Mouse (Mus musculus) cerebellum, postnatal 4 days (tissue): ENCODE measurements around the gene Apoc3.
A peak's percentile ranks its signal among the peaks of the same experiment; 100 is the strongest.

ENCODE experiments used
- DNase-seq, 2 experiments: peaks; one replicate each; pipeline ENCODE4 v3.0.0; 2022; ENCODE audit warnings: low spot score in 2 of 2, mixed read lengths in 1 of 2

Gene Apoc3

GRCm38 (mm10) chr9:46235596-46235648, at the start of gene Apoc3:
Gene Apoc3, minus strand, starts transcription at chr9:46235636.
- no peak for DNase-seq

DNA sequence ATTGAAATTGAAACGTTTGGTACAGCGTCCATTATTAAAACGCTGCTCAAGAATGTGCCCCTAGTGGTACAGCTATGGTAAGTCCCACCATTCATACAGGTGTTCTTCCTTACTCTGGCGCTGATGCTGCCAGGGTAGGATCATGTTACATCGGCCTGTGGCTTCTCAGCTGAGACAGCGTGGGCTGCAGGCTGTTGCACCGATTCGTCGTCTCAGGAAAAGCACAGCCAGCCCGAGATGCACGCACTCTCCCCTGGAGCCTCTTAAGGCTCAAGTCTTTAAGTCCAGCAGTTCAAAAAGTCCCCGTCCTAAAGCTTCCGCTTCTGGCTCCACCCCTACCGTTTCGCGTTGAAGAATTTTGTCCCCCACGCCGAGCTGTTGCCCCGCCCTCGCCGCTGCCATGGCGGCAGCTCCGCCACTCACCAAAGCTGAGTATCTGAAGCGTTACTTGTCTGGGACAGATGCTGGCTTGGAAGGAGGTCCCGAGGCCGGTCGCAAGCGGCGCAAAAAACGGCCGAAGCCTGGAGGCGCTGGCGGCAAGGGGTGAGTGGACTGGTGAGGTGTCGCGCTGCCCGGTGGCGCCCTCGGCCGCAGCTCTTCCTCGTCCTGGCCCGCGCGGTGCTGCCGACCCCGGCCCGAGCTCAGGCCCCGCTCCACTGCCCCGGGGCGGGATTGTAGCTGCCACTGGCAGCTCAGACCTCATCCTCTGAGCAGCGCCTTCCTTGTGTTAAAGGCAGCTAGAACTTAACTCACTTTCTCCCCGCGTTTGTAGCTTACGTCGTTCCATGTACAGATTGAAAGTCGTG, 47.4 kb upstream of the Apoc3 start, which contains the start of gene Bud13:
Gene Bud13, plus strand, starts transcription at position 378 of the 806 bp plus-strand sequence.
- DNase-seq = peak; percentile 96 to 99

DNA sequence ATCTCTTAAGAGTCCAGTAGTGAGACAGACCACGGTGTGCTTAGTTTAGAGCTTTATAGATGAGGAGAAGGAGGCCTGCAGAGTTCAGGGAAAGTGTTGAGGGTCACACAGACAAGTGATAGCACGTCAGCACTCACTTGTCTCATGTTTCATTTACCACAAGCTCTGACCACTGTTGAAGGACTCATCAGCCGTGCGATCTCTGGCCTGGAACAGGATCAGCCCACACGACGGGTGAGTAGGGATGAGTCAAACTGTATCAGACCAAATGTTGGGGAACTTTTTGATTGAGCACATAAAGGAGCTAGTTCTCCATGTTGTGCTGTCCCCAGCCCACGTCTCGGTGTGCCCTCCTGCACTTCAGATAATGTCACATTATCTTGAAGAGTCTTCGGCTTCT, 39.1 kb upstream of the Apoc3 start:
- DNase-seq = no peak

GRCm38 (mm10) chr9:46272677-46273454, 37.4 kb upstream of the Apoc3 start, which contains the start of gene Zpr1:
Gene Zpr1, plus strand, starts transcription at chr9:46273064.
- DNase-seq = peak; percentile 72 to 79

- no peak for DNase-seq
Observed at GRCm38 (mm10) chr9:46272070-46272469, 36.6 kb upstream of the Apoc3 start.

GRCm38 (mm10) chr9:46270782-46271181, 35.3 kb upstream of the Apoc3 start:
- no peak for DNase-seq

GRCm38 (mm10) chr9:46269125-46269524, 33.7 kb upstream of the Apoc3 start:
- DNase-seq = no peak

DNA sequence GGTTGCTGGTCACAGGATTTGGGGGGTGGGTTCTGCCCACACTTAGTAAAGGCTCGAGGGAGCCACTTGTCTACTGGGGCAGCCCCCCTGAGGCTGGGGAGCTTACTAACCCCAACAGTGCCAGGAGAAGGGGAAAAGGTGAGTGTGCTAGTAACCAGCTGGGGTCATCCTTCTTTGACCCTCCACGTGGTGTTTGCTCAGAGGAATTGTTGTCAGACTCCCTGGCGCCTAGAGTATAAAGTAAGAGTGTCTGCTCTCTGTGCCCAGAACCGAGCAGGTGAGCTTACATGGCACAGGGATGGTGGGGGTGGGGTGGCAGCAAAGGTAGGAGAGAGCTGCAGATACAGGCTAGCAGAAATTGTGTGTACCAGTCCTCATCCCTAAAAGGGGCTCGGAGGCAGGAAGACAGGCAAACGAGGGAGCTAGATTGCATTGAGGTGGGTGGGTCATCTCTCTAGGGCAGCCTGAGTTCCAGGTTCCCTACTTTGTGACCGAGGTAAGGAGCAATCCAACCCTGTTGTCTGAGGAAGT, 33.0 kb upstream of the Apoc3 start, which contains the start of gene Apoa5:
Gene Apoa5, plus strand, starts transcription at position 291 of the 531 bp plus-strand sequence.
- DNase-seq = no peak

GRCm38 (mm10) chr9:46261131-46261530, 25.7 kb upstream of the Apoc3 start:
- DNase-seq = no peak

DNA sequence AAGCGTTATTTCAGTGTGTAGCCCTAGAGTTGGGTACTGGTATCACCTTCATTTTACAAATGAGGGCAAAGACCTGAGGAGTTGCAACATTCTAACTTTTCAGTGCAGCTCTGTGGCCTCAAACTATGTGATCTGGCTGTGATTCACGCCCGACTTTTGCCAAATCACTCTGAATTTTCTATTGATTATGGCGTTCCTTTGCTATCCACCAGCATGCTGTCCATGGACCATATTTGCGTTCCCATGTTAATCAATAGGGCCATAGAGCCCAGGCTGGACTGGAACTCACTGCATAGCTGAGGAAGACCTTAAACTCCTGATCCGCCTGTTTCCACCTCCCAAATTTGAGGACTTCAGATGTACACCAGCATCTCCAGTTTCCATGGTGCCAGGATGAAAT, 23.7 kb upstream of the Apoc3 start:
- DNase-seq = no peak

DNA sequence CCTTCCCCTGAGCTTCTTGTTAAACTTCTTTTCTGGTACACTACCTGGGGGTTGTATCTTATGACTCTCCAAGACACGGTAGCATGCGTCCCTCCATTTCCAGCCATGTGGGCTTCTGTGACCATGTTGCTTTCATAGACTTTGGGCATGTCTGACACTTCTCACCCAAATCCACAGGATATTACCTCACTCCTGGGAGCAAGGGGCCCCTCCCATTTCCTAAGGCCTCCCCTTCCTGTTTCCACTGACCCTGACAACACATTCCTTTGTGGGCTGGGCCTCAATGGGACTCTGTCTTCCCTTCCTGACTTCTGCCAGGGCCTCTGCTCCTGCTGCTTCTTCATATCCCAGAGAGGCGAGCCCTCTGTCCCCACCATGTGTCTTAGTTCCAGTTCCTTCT, 22.1 kb upstream of the Apoc3 start:
- DNase-seq = no peak

DNA sequence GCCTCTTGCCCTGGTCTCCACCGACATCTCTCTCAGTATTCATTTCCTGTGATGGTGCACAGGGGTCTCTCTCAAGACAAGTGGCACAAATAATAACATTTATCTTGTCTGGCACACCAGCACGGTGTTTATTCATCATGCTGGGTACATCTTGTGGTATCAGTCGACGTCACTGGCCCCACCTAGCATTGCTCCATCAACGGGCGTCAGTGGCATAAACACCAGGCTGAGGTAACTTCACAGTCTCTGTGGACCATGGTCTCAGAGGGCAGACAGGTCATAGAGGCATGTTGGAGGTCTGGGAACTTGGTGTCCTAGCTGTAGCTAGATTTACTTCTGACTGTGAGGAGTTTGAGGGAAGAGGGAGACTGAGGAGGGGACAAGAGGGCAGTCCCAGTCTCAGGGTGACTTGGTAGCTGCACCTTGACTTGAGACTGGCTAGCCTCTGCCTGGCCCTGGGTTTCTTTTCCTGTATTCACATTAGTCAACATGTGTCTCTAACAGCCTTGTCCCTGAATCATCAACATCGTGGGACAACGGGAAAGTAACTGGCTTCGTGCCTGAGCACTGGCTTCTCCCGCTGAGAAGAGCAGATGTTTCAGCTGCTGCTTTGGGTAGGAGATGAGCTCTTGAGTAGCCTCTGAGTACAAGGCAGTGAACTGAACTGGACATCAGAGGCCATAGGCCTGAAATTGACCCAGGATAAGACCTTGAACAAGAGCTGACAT, 21.4 kb upstream of the Apoc3 start:
- no peak for DNase-seq

DNA sequence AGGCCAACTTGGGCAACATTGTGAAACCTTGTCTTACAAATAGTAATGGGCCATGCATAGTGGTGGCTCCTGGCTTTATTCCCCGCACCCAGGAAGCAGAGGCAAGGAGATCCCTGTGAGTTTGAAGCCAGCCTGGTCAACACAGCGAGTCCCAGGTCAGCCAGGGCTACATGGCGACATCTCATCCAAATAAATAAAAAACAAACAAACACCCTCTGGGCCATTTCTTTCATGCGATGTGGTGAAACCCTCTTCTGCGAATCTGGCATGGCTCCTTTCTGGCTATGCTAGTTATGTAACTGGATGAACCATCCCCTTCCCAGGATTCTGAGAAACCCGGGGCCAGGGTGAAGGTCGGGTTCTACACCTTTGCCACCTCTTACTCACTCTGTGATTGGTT, 20.7 kb upstream of the Apoc3 start:
- no peak for DNase-seq

DNA sequence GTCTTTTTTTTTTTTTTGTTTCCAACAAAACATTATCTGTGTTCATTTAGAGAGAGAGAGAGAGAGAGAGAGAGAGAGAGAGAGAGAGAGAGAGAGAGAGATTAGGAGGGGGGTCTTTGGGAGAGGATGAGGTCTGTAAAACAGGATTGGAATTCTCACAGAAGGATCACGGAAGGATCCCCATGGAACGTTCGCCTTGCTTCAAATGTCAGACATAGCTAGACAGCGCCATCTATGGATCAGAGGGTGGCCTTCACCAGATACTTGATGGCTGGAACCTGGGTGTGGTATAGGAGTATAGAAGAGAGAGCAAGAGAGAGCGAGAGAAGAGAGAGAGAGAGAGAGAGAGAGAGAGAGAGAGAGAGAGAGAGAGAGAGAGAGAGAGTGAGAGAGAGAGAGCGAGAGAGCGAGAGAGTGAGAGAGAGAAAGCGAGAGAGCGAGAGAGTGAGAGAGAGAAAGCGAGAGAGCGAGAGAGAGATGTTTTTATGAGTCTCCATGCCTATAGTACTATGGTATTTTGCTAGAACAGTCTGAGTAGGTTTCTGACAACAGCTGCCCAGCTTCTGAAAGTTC, 11.4 kb upstream of the Apoc3 start:
- peak; percentile 43 to 62 for DNase-seq

GRCm38 (mm10) chr9:46243584-46243983, 8.1 kb upstream of the Apoc3 start:
- DNase-seq = no peak

- no peak for DNase-seq
Observed at GRCm38 (mm10) chr9:46243122-46243521, 7.7 kb upstream of the Apoc3 start.

- no peak for DNase-seq
Observed at GRCm38 (mm10) chr9:46241818-46242217, 6.4 kb upstream of the Apoc3 start.

GRCm38 (mm10) chr9:46240526-46241153, 5.2 kb upstream of the Apoc3 start, which contains the start of gene Apoa4:
Gene Apoa4, plus strand, starts transcription at chr9:46240696.
- DNase-seq = no peak

DNA sequence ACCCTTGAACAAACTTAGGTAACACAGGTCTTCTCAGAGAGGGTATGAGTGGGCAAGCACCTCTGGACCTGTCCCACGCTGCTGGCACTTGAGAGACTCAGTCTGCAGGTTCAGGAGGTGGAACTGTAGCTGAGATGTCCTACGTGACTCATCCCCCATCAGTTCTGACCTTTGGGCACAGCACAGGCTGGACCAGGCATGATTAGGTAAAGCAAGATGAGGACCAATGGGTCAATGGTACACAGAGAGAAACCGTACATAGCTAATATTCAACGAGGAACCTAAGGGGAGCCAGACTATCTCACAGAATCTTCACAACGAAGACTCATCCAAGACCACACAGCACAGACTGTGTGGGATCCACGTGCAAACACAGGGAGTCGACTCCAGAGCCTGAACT, 3.4 kb upstream of the Apoc3 start:
- no peak for DNase-seq

- DNase-seq = no peak
Observed at GRCm38 (mm10) chr9:46235649-46236048, 213 bp upstream of the Apoc3 start.

DNA sequence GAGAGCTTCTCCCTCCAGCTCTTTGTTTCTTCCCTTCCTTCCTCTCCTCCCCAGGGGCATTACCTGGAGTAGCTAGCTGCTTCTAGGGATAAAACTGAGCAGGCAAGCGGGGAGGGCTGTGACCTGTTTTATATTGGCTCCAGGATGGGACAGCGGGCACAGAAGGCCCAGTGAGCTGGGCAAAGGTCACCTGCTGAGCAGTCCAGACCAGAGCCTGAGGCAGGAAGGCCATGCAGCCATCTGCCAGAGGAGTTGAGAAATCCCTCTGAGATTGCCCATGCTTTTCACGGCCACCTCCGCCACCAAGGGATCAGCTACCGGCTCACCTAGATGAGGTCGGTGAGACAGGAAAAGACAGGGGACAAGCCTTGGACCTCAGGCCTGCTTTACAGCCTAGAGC, 240 bp downstream of the Apoc3 start:
- no peak for DNase-seq
